Mouse (Mus musculus): ENCODE results near the gene A830005F24Rik. TPM values are rescaled to one million over a fixed set of nuclear protein-coding genes. Genes with fewer than 3 reads are reported as not detected.
"Not testable (repeated sequence)": the region's sequence is repeated elsewhere in the genome, so short reads cannot be mapped to it uniquely, and the experiment has no call there.

The A830005F24Rik gene
- 0.22 and 0.25 TPM in 2 replicates for polyA plus RNA-seq (2012; rRNA removed)

GRCm38 (mm10) chr13:48513003-48513929 is at the start of gene A830005F24Rik, which contains the start of gene Zfp169:
A830005F24Rik (plus strand) TSS chr13:48513570.
Zfp169 (minus strand) TSS chr13:48513451.
- DNase-seq (ENCODE audit: low spot score) = peak; percentile 58

- DNase-seq (ENCODE audit: low spot score) = no peak
These were observed 49.2 kb upstream of the A830005F24Rik start for GRCm38 (mm10) chr13:48464170-48464569.

DNA sequence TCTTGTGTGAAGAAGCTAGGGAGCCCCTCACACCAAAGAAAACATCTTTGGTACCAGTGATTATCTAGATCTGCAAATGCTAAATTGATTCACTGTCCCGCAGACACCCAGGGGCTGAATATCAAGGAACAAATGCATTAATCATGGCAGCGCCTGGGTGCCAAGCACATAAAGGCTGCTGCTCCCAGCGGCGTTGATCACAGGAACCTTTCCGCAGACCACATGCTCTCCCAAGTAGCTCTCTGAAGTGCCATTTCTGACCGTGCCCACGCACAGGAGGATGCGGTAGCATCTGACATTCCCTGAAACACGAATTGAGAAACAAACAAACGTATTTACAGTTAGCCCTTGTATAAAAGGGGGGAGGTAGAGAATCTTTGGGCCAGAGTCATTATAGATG is 47.2 kb upstream of the A830005F24Rik start:
- DNase-seq (ENCODE audit: low spot score) = no peak

DNA sequence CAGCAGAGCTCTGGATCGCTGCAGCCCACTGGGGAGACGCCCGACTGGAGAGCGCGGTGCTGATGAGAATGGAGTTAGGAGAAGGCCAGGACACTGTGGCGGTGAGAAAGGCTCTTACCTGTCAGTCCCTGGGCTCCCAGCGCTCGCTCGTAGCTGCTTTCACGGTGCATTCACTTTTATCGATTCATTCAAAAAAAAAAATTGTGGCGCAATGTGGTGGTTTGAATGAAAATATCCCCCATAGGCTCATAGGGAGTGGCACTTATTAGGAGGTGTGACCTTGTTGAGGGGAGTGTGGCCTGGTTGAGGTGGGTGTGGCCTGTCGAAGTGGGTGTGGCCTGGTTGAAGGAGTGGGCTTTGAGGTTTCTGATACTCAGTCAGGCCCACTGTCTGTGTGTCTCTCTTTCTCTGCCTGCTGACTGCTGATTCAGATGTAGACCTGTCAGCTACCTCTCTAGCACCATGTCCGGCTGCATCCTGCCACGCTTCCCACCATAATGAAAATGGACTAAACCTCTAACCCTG is 44.7 kb upstream of the A830005F24Rik start:
- DNase-seq (ENCODE audit: low spot score) = no peak

DNA sequence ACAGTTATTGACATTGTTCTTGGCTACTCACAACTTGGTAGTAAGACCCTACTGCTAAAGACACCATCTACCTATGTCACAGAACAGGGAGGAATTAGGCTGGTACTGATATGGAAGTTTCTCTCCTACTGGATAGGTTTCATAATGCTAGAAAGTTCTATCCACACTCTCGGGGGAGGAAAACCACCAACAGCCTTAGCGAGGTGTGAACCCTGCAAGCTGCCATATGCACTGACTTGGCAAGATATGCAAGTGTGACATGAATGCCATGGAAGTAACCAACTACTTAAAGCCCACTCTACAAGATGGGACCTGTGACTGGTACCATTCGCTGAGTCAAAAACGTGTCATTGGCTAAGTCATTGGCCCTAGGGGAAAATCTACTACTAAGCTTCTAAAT is 29.8 kb upstream of the A830005F24Rik start:
- DNase-seq (ENCODE audit: low spot score) = no peak

- DNase-seq (ENCODE audit: low spot score) = no peak
These were observed 22.8 kb upstream of the A830005F24Rik start for GRCm38 (mm10) chr13:48490396-48491182.

DNA sequence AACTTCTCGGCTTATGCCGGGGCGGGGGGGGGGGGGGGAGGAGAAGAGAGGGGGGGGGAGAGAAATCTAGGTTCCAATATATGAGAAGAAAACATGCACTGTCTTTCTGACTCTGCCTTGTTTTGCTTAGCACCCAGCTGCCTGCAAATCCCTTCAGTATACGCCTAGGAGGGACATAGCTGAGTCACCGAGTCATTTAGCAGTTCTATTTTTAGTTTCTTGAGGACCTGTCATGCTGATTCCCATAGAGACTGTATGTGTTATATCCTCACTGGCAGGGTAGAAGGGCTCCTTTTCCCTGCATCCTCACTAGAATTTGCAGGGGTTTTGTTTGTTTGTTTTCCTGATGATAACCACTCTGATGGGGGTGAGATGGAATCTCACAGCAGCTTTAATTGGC is 20.2 kb upstream of the A830005F24Rik start:
- DNase-seq (ENCODE audit: low spot score) = no peak

DNA sequence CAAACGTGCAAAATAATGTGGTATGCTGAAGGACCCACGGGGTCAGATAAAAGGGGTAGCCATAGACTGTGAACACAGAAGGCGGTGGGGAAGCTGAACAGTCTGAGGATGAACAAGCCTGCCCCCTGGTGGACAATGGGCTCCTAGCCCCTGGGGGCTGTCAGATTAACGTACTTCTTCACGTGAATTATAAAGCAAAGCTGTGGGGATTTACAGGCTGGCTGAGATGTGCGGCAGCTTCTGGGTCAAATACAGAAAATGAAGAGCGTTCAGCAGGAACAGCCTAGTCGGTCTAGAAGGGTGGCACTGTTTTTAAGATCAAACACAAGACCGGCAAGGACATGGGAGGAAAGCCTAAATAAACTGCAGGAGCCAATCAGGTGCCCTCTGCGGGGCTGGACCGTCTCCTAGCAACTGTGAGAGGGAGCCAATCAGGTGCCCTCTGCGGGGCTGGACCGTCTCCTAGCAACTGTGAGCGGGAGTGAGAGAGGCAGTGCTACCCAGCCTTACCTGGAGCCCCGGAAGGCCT is 15.6 kb upstream of the A830005F24Rik start:
- DNase-seq (ENCODE audit: low spot score) = no peak

DNA sequence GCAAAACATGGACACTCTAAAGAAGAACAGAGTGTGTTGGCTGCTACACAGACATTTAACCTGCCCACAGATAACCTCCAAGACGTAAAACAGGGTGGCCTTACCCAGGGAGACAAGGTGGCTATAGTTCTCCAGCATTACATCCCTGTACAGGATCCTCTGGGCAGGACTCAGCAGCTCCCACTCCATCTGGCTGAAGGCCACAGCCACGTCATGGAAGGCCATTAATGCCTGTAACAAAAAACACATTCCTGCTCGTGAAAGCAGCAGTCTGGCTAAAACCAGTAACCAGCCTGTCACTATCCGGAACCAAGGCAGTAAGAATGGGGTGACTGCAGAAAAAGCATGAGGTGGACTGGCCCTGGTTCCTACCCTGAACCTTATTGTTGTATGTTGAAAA is 14.7 kb upstream of the A830005F24Rik start:
- no peak for DNase-seq (ENCODE audit: low spot score)

DNA sequence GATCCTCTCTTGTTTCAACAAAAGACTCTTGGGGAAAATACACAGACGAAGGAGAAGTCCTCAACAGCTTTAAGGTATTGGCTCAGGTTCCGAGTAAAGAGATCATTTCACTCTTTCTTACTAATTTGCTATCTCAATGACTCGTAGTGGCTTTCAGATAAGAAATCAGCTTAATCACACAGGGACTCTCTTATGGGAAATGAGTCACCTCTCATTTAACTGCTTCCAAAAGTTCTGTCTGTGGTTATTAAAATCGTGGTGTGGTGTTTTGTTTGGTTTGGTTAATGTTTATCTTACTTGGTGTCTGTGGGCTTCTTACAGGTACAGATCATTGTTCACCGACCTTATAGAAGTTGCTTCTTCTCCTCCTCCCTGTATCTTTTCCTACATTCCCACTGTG is 10.9 kb upstream of the A830005F24Rik start:
- no peak for DNase-seq (ENCODE audit: low spot score)

DNA sequence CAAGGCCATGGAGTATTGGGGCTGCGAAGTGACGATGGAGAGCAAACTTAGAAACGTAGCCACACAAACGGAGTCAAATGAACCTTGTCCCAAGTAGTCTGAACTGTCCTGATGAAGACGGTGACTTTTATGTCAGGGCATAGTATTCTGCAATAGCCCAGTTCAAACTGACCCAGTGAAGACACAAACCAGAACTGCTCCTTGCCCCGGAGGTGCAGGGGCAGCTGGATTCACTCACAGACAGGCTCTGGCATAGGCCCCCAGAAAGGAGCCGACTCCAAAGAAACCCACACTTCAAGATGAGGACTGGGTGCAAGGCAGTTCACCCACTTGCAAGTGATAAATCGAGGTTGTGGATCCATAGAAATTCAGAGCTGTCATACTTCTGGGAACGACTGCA is 4.7 kb upstream of the A830005F24Rik start:
- DNase-seq (ENCODE audit: low spot score) = no peak

- DNase-seq (ENCODE audit: low spot score) = no peak
These were observed 2.5 kb downstream of the A830005F24Rik start for GRCm38 (mm10) chr13:48515861-48516260.

DNA sequence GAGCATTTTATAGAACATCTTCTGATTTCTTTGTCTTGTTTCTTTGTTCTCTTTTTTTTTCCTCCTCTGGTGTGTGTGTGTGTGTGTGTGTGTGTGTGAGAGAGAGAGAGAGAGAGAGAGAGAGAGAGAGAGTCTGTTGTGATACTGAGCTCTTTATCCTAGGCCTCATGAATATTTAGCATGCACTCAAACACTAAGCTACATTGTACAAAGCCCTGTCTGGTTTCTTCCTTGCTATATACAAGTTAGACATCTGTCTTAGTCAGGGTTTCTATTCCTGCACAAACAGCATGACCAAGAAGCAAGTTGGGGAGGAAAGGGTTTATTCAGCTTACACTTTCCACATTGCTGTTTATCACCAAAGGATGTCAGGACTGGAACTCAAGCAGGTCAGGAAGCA is 5.8 kb downstream of the A830005F24Rik start:
- DNase-seq (ENCODE audit: low spot score) = not testable (repeated sequence)

- no peak for DNase-seq (ENCODE audit: low spot score)
These were observed 12.4 kb downstream of the A830005F24Rik start for GRCm38 (mm10) chr13:48525745-48526144.

DNA sequence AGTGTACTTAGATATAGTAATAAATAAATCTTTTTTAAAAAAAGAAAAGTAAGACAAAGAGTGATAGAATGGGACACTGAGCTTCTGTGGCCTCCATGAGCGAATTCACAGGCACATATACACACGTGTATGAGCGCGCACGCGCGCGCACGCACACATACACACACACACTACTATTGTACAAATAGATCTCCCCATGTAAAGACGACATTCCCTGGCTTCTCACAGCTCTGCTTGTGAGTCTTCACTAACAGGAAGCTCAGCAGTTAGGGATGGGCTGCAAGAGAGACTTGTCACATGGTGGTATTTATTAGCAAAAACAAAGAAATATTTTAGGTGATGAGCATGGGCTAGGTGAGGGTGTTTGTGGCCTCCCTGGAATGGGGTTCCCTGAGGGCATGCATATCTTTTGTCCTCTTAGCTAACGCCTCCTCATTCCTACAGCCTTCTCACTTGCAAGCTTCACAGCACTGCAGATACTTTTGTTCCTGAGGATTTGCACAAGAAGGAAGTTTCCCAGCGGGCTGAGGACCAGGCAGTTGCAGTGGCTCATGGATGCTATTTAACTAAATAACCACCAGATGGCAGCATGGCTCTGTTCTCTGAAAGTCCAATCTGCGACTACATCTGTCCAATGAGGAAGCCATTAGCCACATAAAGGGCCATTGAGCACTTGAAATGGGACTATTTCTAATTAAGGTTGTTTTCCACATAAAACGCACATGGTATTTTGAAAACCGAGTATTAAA is 14.9 kb downstream of the A830005F24Rik start:
- no peak for DNase-seq (ENCODE audit: low spot score)

DNA sequence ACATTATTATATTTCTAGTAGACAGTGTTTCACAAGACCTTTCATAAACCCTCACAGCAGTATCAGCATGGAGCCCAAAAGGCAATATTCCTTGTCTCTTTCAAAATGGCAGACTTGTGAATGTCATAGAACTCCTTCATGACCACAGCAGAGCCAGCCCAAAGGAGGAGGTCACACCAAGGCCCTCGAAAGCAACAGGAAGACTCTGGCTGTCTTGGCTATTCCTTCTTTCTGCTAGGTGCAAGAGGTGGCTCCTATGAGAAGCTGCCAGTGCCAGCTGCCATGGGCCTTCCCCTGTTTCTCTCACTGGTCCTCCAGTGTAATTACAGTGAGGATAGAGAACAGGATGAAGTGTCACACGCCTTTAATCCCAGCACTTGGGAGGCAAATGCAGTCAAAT is 15.7 kb downstream of the A830005F24Rik start:
- DNase-seq (ENCODE audit: low spot score) = no peak

DNA sequence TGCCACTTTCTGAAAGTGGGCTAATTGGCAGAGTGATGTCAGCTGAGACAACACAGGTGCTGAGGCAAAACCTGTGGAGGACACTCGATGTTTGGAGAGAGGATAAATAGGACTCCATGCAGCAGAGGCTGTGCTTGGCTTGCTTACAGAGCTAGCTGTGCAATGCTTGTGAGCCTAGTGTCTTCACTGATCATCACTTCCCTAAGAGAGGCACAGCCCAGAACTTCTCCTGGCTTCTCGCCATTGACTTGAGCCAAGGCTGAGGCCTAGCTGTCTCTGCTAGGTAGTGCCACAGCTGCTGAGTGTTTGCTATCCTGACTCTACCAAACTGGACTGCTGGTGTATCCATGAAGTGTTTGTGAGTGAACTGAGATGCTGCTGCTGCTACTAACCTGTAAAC is 17.3 kb downstream of the A830005F24Rik start:
- no peak for DNase-seq (ENCODE audit: low spot score)

DNA sequence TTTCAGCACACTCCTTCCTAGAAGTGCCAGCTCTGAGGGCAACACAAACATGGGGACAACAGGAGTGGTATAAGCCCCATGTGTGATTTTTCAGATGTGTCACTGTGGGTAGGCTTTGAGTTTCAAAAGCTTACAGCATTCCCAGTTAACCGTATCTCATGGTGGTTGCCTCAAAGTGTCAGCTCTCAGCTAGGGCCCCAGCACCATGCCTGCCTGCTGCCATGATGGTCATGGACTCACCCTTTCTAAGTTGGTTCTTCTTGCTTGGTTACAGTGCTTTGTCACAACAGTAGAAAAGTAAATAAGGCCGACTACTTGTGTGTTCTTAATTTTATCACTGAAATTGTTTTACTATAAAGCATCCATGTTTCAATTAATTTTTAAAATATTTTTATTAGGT is 18.1 kb downstream of the A830005F24Rik start:
- DNase-seq (ENCODE audit: low spot score) = no peak

DNA sequence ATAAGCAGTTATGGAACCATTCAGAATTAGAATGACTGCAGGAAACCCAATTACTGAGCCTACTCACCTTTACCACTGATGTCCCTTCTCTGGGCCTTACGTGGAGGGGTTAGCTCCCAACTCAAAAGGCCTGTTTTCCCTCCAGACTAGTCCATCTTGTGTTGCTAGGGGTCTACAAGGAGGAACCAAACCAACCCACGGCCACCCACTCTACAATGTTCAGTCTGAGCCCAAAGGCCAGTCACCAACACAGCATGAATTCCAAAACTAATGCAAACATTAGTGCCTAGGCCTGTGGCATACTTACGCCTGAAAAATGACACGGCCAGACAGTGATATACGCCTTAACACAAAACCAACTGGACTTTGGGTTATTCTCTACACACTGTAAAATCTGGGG is 20.1 kb downstream of the A830005F24Rik start:
- no peak for DNase-seq (ENCODE audit: low spot score)

GRCm38 (mm10) chr13:48540488-48540887 is 27.1 kb downstream of the A830005F24Rik start:
- DNase-seq (ENCODE audit: low spot score) = no peak

DNA sequence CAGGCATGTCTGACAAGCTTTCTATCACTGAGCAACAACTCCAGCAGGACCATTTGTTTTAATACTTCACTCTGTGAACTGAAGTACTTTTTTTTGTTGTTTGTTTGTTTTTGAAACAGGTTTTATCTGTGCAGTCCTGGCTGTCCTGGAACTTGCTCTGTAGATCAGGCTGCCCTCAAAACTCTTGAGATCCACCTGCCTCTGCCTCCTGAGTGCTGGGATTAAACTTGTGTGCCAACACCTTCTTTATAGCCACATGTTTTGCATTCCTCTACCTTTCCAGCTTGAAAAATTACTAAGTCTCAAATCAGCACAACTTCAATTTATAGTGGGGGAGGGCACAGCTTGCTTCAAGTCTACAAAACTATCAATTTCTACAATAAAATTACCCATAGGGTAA is 31.0 kb downstream of the A830005F24Rik start:
- DNase-seq (ENCODE audit: low spot score) = no peak

All from urinary bladder, adult 2 months (tissue).